Mouse (Mus musculus): ENCODE measurements around the gene Cenpu. TPM values are rescaled to one million over a fixed set of nuclear protein-coding genes. Genes with fewer than 3 reads are reported as not detected.

Cenpu gene
- total RNA-seq, 2 experiments from 2014 or later, result 2.6 TPM

Other genes with a start within 250 kb of the Cenpu start
- 10 to 100 TPM; 45.3 to 49.5 TPM for gene Acsl1, start 81.0 kb upstream of the Cenpu start, total RNA-seq (2021)
- 1 to 10 TPM; 3.2 to 3.4 TPM for gene Primpol, start 65.2 kb downstream of the Cenpu start, total RNA-seq (2021)
- 10 to 100 TPM; 12.7 to 13.2 TPM for gene Casp3, start 65.3 kb downstream of the Cenpu start, total RNA-seq (2021)
- gene Irf2, start 187.7 kb downstream of the Cenpu start, total RNA-seq (2021), result 10 to 100 TPM; 71.4 to 77.4 TPM